Mouse (Mus musculus): ENCODE measurements around the gene Kdm6b.
A peak's percentile ranks its signal among the peaks of the same experiment; 100 is the strongest.

The Kdm6b gene

GRCm38 (mm10) chr11:69364910-69365309 is 48.6 kb downstream of the Kdm6b start:
- peak; percentile 98 to 99 for DNase-seq

- DNase-seq = no peak
These were observed 49.1 kb downstream of the Kdm6b start for GRCm38 (mm10) chr11:69364376-69364775.

- no peak for DNase-seq
These were observed 51.0 kb downstream of the Kdm6b start for GRCm38 (mm10) chr11:69362479-69362878.

GRCm38 (mm10) chr11:69362021-69362420 is 51.5 kb downstream of the Kdm6b start:
- DNase-seq = no peak

- no peak for DNase-seq
These were observed 55.8 kb downstream of the Kdm6b start for GRCm38 (mm10) chr11:69357690-69358089.

- no peak for DNase-seq
These were observed 56.9 kb downstream of the Kdm6b start for GRCm38 (mm10) chr11:69356544-69356943.
